Mouse (Mus musculus) left cerebral cortex, adult 18-20 months (tissue): ENCODE results near the gene Ccnf. TPM values are rescaled to one million over a fixed set of nuclear protein-coding genes. Genes with fewer than 3 reads are reported as not detected.

Source experiments
- DNase-seq, 2 experiments: peaks; one replicate each; pipeline ENCODE4 v3.0.0; 2021 to 2022; ENCODE audit warnings: low spot score in 2 of 2, mixed read lengths in 1 of 2
- microRNA-seq, 2 experiments: library from miRNA; unstranded; fragments of <30 nt; microRNA quantifications; one replicate each; pipeline ENCODE4 v1.2.0; 2021
- total RNA-seq, 2 experiments: library from RNA; stranded (reverse); gene quantifications; 2 replicates each; pipeline ENCODE4 v1.2.3; 2021

Ccnf gene
- total RNA-seq, 2 experiments from 2014 or later = 7.1 to 8.1 TPM

- no peak for DNase-seq
Observed at GRCm38 (mm10) chr17:24203611-24204534, 47.4 kb downstream of the Ccnf start.

- no peak for DNase-seq
Observed at GRCm38 (mm10) chr17:24203068-24203467, 48.2 kb downstream of the Ccnf start.

GRCm38 (mm10) chr17:24201092-24201491 is 50.2 kb downstream of the Ccnf start:
- DNase-seq = no peak

- no peak for DNase-seq
Observed at GRCm38 (mm10) chr17:24199741-24200140, 51.5 kb downstream of the Ccnf start.

- peak; percentile 70 to 81 for DNase-seq
Observed at GRCm38 (mm10) chr17:24199252-24199651, 52.0 kb downstream of the Ccnf start.

GRCm38 (mm10) chr17:24197032-24197824 is 54.1 kb downstream of the Ccnf start:
- DNase-seq = peak; percentile 37 to 49

- DNase-seq = no peak
Observed at GRCm38 (mm10) chr17:24195349-24195748, 55.9 kb downstream of the Ccnf start.

GRCm38 (mm10) chr17:24193769-24194168 is 57.5 kb downstream of the Ccnf start:
- DNase-seq = no peak

GRCm38 (mm10) chr17:24193268-24193667 is 58.0 kb downstream of the Ccnf start:
- no peak for DNase-seq

GRCm38 (mm10) chr17:24192848-24193247 is 58.4 kb downstream of the Ccnf start:
- no peak for DNase-seq

- no peak for DNase-seq
Observed at GRCm38 (mm10) chr17:24191481-24191880, 59.8 kb downstream of the Ccnf start.

GRCm38 (mm10) chr17:24190934-24191333 is 60.4 kb downstream of the Ccnf start:
- DNase-seq = no peak

- no peak for DNase-seq
Observed at GRCm38 (mm10) chr17:24174259-24174658, 77.0 kb downstream of the Ccnf start.

- peak; percentile 63 to 70 for DNase-seq
Observed at GRCm38 (mm10) chr17:24173423-24173822, 77.9 kb downstream of the Ccnf start.

Small RNA genes within 50 kb of the gene (microRNA-seq; reads per million reads assigned to microRNA genes)
- gene Mir5134 (0.42 to 4.0 reads per million in 2 experiments), gene Mir6965 (0 to 0.85 reads per million in 2 experiments)

Other genes with a start within 250 kb of the Ccnf start
- gene Prss27, start 213.3 kb downstream of the Ccnf start, total RNA-seq = not detected
- gene Kctd5, start 178.0 kb downstream of the Ccnf start, total RNA-seq = 10 to 100 TPM; 22.5 to 23.8 TPM
- 100 to 1,000 TPM; 114 to 120 TPM for gene Pdpk1, start 100.6 kb downstream of the Ccnf start, total RNA-seq
- gene Amdhd2, start 87.7 kb downstream of the Ccnf start, total RNA-seq = 10 to 100 TPM; 27.3 to 38.0 TPM
- gene Atp6v0c, start 81.8 kb downstream of the Ccnf start, total RNA-seq = 1,000 to 10,000 TPM; 1,209 to 1,218 TPM
- 10 to 100 TPM; 62.8 to 66.6 TPM for gene Tbc1d24, start 45.9 kb downstream of the Ccnf start, total RNA-seq
- 1 to 10 TPM; 8.1 to 8.5 TPM for gene Ntn3, start 42.0 kb downstream of the Ccnf start, total RNA-seq
- gene Tedc2, start 30.6 kb downstream of the Ccnf start, total RNA-seq = 10 to 100 TPM in 1 of 2 experiments, 1 to 10 TPM in 1; 9.0 to 10.4 TPM
- 1 to 10 TPM in 1 of 2 experiments, under 1 TPM in 1; 0.91 to 1.3 TPM for gene Abca17, start 99.6 kb upstream of the Ccnf start, total RNA-seq
- gene Abca3, start 100.5 kb upstream of the Ccnf start, total RNA-seq = 10 to 100 TPM; 66.5 to 69.8 TPM
- gene Rnps1, start 163.1 kb upstream of the Ccnf start, total RNA-seq = 100 to 1,000 TPM; 129 to 133 TPM
- 10 to 100 TPM; 28.0 to 28.7 TPM for gene Eci1, start 175.2 kb upstream of the Ccnf start, total RNA-seq
- gene Dnase1l2, start 191.6 kb upstream of the Ccnf start, total RNA-seq = 10 to 100 TPM; 10.0 to 10.1 TPM
- gene E4f1, start 218.8 kb upstream of the Ccnf start, total RNA-seq = 10 to 100 TPM; 32.5 to 34.3 TPM
- gene Pgp, start 218.9 kb upstream of the Ccnf start, total RNA-seq = 10 to 100 TPM; 69.6 to 70.1 TPM
- gene Bricd5, start 222.4 kb upstream of the Ccnf start, total RNA-seq = 1 to 10 TPM; 2.0 to 2.1 TPM
- gene Mlst8, start 227.6 kb upstream of the Ccnf start, total RNA-seq = 10 to 100 TPM; 34.9 to 35.3 TPM
- 100 to 1,000 TPM; 123 to 129 TPM for gene Caskin1, start 237.1 kb upstream of the Ccnf start, total RNA-seq